Mouse (Mus musculus): ENCODE measurements at regions not wholly inside any gene's neighbourhood (a gene's known extent, or its start where the extent isn't known, plus 50 kb on each side); places are given as distances from the start of the nearest gene placed in this dataset.

DNA sequence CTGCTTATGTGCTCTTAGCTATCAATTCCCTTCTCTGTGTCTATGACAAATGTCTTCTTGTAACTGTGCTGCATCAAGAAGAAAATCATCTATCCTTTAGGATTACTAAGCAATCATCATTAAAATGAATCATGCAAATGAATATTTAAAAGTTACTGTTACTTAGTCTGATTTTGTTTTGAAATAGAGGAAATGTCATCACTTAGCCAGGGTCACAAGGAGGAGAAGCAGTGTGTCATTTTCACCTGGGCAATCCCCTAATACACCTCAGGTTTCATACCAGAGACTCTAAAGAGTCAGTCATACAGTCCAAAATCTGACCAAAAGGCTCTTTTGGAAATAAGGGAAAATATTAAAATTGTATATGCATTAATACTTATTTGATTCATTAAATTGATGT is 74.2 kb upstream of the Klf6 start:
- Histone ChIP-seq H3K4me3 (ENCODE audit: low read depth, low read length) (no peak overlapping the region), H3K27ac (ENCODE audit: low read depth, low read length) (no peak overlapping the region), H3K4me1 (ENCODE audit: insufficient read depth) (no peaks in the 10 kb centered on the region), H3K9ac (no peak overlapping the region), H3K9me3 (ENCODE audit: low read length) (no peaks in the 10 kb centered on the region), H3K4me2 (ENCODE audit: low read depth) (no peak overlapping the region), H3K27me3 (ENCODE audit: insufficient read depth, low read length) (no peaks in the 10 kb centered on the region), H3K36me3 (ENCODE audit: insufficient read depth) (no peaks in the 10 kb centered on the region)
- no peak for DNase-seq
- TF ChIP-seq CTCF (IDR thresholded peaks at IDR 0.05; ENCODE audit: low read depth), result no peak
- ATAC-seq, result no peak

DNA sequence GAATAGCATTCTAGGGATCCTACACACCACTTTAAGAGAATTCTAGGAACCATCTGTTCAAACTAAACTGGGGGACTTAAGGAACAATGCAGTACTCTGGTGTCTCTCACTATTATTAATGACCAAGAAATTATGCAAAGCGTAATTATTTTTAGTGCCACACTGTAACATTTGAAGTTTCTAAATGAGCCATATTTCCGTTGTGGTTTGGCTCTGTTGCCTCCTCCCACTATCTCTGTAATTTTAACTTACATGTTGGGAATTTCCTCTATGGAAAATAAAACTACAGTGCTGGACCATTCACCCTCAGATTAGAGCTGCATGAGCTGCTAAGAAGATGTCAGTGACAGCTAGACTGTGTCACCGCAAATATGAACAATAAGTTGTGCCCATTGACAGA is 72.0 kb upstream of the Klf6 start:
- Histone ChIP-seq H3K9ac (no peak overlapping the region), H3K36me3 (ENCODE audit: insufficient read depth) (no peaks in the 10 kb centered on the region), H3K27me3 (ENCODE audit: insufficient read depth, low read length) (no peaks in the 10 kb centered on the region), H3K4me2 (ENCODE audit: low read depth) (no peak overlapping the region), H3K9me3 (ENCODE audit: low read length) (no peaks in the 10 kb centered on the region), H3K4me1 (ENCODE audit: insufficient read depth) (no peaks in the 10 kb centered on the region), H3K4me3 (ENCODE audit: low read depth, low read length) (no peak overlapping the region), H3K27ac (ENCODE audit: low read depth, low read length) (no peak overlapping the region)
- 84% methylated on average over 3 of the region's 3 CpGs for WGBS
- DNase-seq (no peak), ATAC-seq (no peak)
- TF ChIP-seq CTCF (IDR thresholded peaks at IDR 0.05; ENCODE audit: low read depth), result no peak

DNA sequence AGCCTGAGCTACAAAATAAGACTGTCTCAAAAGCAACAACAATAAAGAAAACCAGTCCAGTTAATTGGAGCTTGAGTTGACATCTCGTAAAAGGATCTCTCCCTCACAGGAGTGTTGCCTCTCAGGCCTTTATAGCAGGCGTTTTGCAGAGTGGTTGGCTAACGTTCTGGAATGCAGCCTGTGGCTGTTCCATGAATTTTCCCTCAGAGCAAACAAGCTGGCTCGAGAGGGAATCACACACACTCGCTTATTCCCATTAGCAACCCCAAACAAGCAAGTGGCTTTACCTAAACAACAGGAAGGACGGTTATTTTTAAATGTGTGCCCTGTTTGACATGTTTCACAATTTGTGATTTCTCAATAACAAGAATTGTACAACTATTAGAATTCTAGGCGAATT is 59.2 kb upstream of the Klf6 start:
- H3K27ac ChIP-seq (ENCODE audit: low read depth, low read length), result no peak overlapping the region
- no peak for TF ChIP-seq CTCF (IDR thresholded peaks at IDR 0.05; ENCODE audit: low read depth)
- DNase-seq, result no peak
- no peaks in the 10 kb centered on the region for H3K27me3 ChIP-seq (ENCODE audit: insufficient read depth, low read length)
- H3K36me3 ChIP-seq (ENCODE audit: insufficient read depth), result no peaks in the 10 kb centered on the region
- H3K4me1 ChIP-seq (ENCODE audit: insufficient read depth), result no peaks in the 10 kb centered on the region
- H3K9ac ChIP-seq, result no peak overlapping the region
- no peak overlapping the region for H3K4me3 ChIP-seq (ENCODE audit: low read depth, low read length)
- no peak overlapping the region for H3K4me2 ChIP-seq (ENCODE audit: low read depth)
- no peaks in the 10 kb centered on the region for H3K9me3 ChIP-seq (ENCODE audit: low read length)
- 27% methylated on average over 7 of the region's 7 CpGs for WGBS
- no peak for ATAC-seq

DNA sequence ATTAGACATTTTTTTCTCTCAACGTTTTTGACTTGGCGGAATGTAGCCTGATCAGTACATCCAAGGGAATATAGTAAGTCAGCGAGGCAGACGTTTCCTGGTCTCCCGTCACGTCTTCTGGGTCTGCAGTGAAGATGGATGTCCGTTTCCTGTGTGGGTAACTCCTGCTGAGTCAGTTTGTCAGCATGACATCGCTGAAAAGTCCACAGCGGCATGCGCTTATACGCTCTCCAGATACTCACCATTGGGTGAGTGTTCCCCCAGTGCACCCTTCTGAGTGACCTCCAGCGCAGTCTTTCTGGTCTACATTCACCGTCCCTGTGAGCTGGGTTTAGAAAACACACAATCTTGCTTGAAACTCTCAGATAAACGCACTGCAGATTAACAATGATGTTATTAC is 58.5 kb upstream of the Klf6 start:
- no peaks in the 10 kb centered on the region for H3K27me3 ChIP-seq (ENCODE audit: insufficient read depth, low read length)
- no peak for ATAC-seq
- H3K36me3 ChIP-seq (ENCODE audit: insufficient read depth), result no peaks in the 10 kb centered on the region
- 67% methylated on average over 14 of the region's 14 CpGs for WGBS
- no peak for DNase-seq
- TF ChIP-seq CTCF (IDR thresholded peaks at IDR 0.05; ENCODE audit: low read depth), result no peak
- H3K9ac ChIP-seq, result no peak overlapping the region
- no peak overlapping the region for H3K27ac ChIP-seq (ENCODE audit: low read depth, low read length)
- no peak overlapping the region for H3K4me2 ChIP-seq (ENCODE audit: low read depth)
- no peaks in the 10 kb centered on the region for H3K9me3 ChIP-seq (ENCODE audit: low read length)
- no peaks in the 10 kb centered on the region for H3K4me1 ChIP-seq (ENCODE audit: insufficient read depth)
- H3K4me3 ChIP-seq (ENCODE audit: low read depth, low read length), result no peak overlapping the region

DNA sequence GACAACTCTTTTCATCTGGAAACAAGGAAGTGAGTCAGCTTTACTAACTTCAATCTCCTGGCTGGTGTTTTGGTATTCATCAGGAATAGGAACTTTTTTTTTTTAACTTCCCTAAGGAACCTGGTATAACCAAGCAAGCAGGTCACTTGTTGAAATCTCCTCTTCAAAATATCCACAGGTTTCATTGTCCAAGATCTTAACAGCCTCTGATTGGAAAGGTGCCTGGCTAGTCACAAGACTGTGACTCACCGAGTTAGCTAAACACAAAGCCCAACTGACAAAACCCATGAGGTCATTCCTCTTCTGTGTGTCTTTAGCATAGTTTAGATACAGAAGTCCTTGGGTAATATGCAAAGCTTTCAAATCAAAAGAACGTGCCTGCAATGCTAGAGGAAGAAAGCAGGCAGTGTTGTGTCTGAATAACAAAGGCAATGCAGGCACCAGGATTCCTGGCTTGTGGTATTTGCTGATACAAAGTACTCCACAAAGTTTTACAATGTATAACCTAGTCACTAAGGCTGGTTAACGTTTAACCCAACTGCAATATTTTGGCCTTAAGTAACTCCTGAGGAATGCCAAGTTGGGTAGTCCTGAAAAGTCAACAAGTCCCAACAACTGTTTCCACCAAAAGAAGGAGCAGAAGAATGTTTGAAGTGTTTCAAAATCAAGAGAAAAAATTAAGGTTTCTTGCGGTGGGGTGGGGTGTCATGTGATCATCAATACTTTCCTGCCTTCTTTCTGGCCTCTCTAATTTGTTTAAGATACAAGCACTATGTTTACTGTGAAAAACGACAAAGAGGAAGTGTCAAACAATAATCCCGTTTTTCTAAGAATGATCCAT is 57.5 kb upstream of the Klf6 start:
- Histone ChIP-seq H3K27me3 (ENCODE audit: insufficient read depth, low read length) (no peaks in the 10 kb centered on the region), H3K27ac (ENCODE audit: low read depth, low read length) (no peak overlapping the region), H3K4me3 (ENCODE audit: low read depth, low read length) (no peak overlapping the region), H3K9me3 (ENCODE audit: low read length) (no peaks in the 10 kb centered on the region), H3K4me2 (ENCODE audit: low read depth) (no peak overlapping the region), H3K4me1 (ENCODE audit: insufficient read depth) (no peaks in the 10 kb centered on the region), H3K36me3 (ENCODE audit: insufficient read depth) (no peaks in the 10 kb centered on the region), H3K9ac (no peak overlapping the region)
- ATAC-seq, result no peak
- DNase-seq, result no peak
- WGBS, result 6% methylated on average over 6 of the region's 6 CpGs
- no peak for TF ChIP-seq CTCF (IDR thresholded peaks at IDR 0.05; ENCODE audit: low read depth)

DNA sequence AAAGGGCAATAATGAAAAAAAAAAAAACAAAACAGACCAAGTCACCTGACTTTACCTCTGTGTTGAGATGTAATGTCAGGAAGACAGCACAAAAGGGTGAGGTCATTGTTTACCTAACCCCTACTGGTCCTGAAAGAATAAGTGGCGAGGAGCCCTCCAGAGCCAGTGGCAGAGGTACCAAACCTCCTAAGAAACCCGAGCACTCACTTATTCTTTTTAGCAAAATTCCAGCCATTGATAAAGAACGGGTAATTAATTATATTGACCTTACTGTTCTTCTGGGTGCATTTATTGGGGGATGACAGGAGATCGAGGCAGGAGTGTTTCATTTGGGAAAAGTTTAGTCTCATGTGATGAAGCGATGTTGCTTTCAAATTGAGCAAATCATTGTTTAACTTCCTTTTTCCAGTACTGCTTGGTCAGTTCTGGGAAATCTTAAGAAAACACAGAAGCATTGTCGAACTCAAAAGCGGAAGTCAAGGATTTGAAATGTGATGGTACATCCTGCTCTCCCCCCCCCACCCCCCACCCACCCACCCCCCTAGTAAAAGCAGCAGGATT is 56.8 kb upstream of the Klf6 start:
- Histone ChIP-seq H3K4me3 (ENCODE audit: low read depth, low read length) (no peak overlapping the region), H3K9me3 (ENCODE audit: low read length) (no peaks in the 10 kb centered on the region), H3K4me2 (ENCODE audit: low read depth) (no peak overlapping the region), H3K27me3 (ENCODE audit: insufficient read depth, low read length) (no peaks in the 10 kb centered on the region), H3K4me1 (ENCODE audit: insufficient read depth) (no peaks in the 10 kb centered on the region), H3K9ac (no peak overlapping the region), H3K27ac (ENCODE audit: low read depth, low read length) (no peak overlapping the region), H3K36me3 (ENCODE audit: insufficient read depth) (no peaks in the 10 kb centered on the region)
- ATAC-seq (no peak), DNase-seq (no peak)
- WGBS, result 20% methylated on average over 7 of the region's 7 CpGs
- no peak for TF ChIP-seq CTCF (IDR thresholded peaks at IDR 0.05; ENCODE audit: low read depth)

DNA sequence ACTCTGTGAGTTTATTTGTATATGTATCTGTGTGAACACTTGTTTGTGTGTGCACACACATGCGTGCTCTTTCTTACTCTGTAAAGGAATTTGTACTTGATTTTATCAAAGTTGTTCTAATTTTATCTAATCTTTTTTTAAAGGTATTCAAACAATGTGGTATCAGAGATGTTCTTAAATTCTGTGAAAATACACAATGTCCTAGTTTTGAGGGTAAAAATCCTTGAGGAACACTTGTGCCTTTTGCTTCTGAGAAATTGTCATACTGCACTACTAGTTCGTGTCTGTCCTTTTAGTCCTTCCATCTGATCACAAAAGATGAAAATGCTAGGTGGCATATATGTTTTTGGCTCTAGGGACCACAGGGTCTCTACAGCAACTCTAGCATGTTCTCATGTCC is 52.9 kb upstream of the Klf6 start:
- Histone ChIP-seq H3K27ac (ENCODE audit: low read depth, low read length) (no peak overlapping the region), H3K4me3 (ENCODE audit: low read depth, low read length) (no peak overlapping the region), H3K36me3 (ENCODE audit: insufficient read depth) (no peaks in the 10 kb centered on the region), H3K4me2 (ENCODE audit: low read depth) (no peak overlapping the region), H3K9me3 (ENCODE audit: low read length) (no peaks in the 10 kb centered on the region), H3K27me3 (ENCODE audit: insufficient read depth, low read length) (no peaks in the 10 kb centered on the region), H3K9ac (no peak overlapping the region), H3K4me1 (ENCODE audit: insufficient read depth) (no peaks in the 10 kb centered on the region)
- 89% methylated on average over 2 of the region's 2 CpGs for WGBS
- TF ChIP-seq CTCF (IDR thresholded peaks at IDR 0.05; ENCODE audit: low read depth), result no peak
- no peak for ATAC-seq
- DNase-seq, result no peak

All from forebrain, postnatal 0 days (tissue).